Mouse (Mus musculus): Measurements from ENCODE around the gene Slc2a1. TPM values are rescaled to one million over a fixed set of nuclear protein-coding genes. Genes with fewer than 3 reads are reported as not detected.

Slc2a1 gene
- polyA plus RNA-seq, 1 experiment, result 47.7 TPM

DNA sequence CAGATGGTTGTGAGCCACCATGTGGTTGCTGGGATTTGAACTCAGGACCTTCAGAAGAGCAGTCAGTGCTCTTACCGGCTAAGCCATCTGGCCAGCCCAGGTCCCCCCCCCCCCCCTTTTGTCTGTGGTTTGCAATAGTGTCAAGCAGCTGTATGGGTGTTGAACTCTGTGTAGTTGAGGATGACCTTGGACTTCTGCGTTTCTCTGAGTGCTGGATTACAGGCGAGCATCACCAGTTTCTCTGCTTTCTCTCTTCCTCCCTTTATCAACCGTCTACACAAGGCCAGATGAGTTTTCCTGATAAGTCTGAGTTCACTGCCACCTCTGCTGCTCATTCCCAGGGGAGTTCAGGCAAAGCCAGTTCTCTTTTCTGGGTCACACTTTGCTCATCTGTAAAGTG lies 11.1 kb upstream of the Slc2a1 start:
- H3K27me3 ChIP-seq (ENCODE audit: control insufficient read depth, insufficient read depth, low read length), result no peaks in the 10 kb centered on the region
- DNase-seq (ENCODE audit: low read depth in 1 of 2, low spot score in 2 of 2), result no peak
- WGBS, result 52% methylated on average over 4 of the region's 4 CpGs
- TF ChIP-seq CTCF (IDR thresholded peaks at IDR 0.05; ENCODE audit: extremely low read depth, insufficient read depth, insufficient read length, insufficient replicate concordance), result no peak
- TF ChIP-seq POLR2A (IDR thresholded peaks at IDR 0.05; ENCODE audit: low read depth, low read length), result no peak
- H3K4me3 ChIP-seq (ENCODE audit: extremely low read depth, insufficient read depth, insufficient read length), result no peak overlapping the region
- no peaks in the 10 kb centered on the region for H3K4me1 ChIP-seq (ENCODE audit: control insufficient read depth, insufficient read depth, insufficient read length)
- no peak overlapping the region for H3K27ac ChIP-seq (ENCODE audit: insufficient read depth, low read length)
- no peaks in the 10 kb centered on the region for H3K36me3 ChIP-seq (ENCODE audit: control insufficient read depth, insufficient read depth, low read length)

GRCm38 (mm10) chr4:119098216-119099210 lies 10.0 kb upstream of the Slc2a1 start:
- TF ChIP-seq CTCF (IDR thresholded peaks at IDR 0.05; ENCODE audit: extremely low read depth, insufficient read depth, insufficient read length, insufficient replicate concordance) (no peak), POLR2A (IDR thresholded peaks at IDR 0.05; ENCODE audit: low read depth, low read length) (no peak)
- no peak overlapping the region for H3K4me3 ChIP-seq (ENCODE audit: extremely low read depth, insufficient read depth, insufficient read length)
- H3K4me1 ChIP-seq (ENCODE audit: control insufficient read depth, insufficient read depth, insufficient read length), result no peaks in the 10 kb centered on the region
- 73% methylated on average over 8 of the region's 8 CpGs for WGBS
- no peak overlapping the region for H3K27ac ChIP-seq (ENCODE audit: insufficient read depth, low read length)
- H3K36me3 ChIP-seq (ENCODE audit: control insufficient read depth, insufficient read depth, low read length), result no peaks in the 10 kb centered on the region
- DNase-seq (ENCODE audit: low read depth in 1 of 2, low spot score in 2 of 2), result no peak
- H3K27me3 ChIP-seq (ENCODE audit: control insufficient read depth, insufficient read depth, low read length), result no peaks in the 10 kb centered on the region

DNA sequence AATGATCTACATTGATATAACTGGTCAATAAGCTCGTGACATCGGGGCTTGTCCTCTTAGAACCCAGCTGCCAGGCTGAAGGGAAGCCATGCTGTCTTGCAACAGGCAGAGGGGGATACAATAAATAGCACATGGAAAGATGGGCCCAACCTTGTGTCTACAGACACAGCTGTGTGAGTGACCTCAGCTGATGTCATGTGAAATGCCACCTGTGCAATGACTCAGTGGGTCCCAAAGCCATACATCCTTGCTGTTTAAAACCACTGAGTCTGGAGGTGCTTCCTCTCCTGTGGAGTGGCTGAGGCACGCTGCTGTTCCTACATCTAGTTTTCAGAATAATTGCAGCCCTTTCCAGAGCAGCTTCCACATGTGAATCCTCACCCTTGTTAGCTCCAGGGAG lies 7.1 kb upstream of the Slc2a1 start:
- no peak for DNase-seq (ENCODE audit: low read depth in 1 of 2, low spot score in 2 of 2)
- Histone ChIP-seq H3K27me3 (ENCODE audit: control insufficient read depth, insufficient read depth, low read length) (no peaks in the 10 kb centered on the region), H3K4me3 (ENCODE audit: extremely low read depth, insufficient read depth, insufficient read length) (no peak overlapping the region), H3K27ac (ENCODE audit: insufficient read depth, low read length) (no peak overlapping the region), H3K36me3 (ENCODE audit: control insufficient read depth, insufficient read depth, low read length) (no peaks in the 10 kb centered on the region), H3K4me1 (ENCODE audit: control insufficient read depth, insufficient read depth, insufficient read length) (peaks cover 9% of the 10 kb centered on the region; the same call in 1 of the 2 replicates)
- TF ChIP-seq CTCF (IDR thresholded peaks at IDR 0.05; ENCODE audit: extremely low read depth, insufficient read depth, insufficient read length, insufficient replicate concordance) (no peak), POLR2A (IDR thresholded peaks at IDR 0.05; ENCODE audit: low read depth, low read length) (no peak)
- 77% methylated on average over 3 of the region's 3 CpGs for WGBS

GRCm38 (mm10) chr4:119102350-119103126 lies 6.0 kb upstream of the Slc2a1 start:
- 88% methylated on average over 7 of the region's 7 CpGs for WGBS
- Histone ChIP-seq H3K27me3 (ENCODE audit: control insufficient read depth, insufficient read depth, low read length) (no peaks in the 10 kb centered on the region), H3K36me3 (ENCODE audit: control insufficient read depth, insufficient read depth, low read length) (no peaks in the 10 kb centered on the region), H3K4me3 (ENCODE audit: extremely low read depth, insufficient read depth, insufficient read length) (no peak overlapping the region), H3K27ac (ENCODE audit: insufficient read depth, low read length) (no peak overlapping the region), H3K4me1 (ENCODE audit: control insufficient read depth, insufficient read depth, insufficient read length) (peaks cover 9% of the 10 kb centered on the region; the same call in 1 of the 2 replicates)
- no peak for DNase-seq (ENCODE audit: low read depth in 1 of 2, low spot score in 2 of 2)
- TF ChIP-seq POLR2A (IDR thresholded peaks at IDR 0.05; ENCODE audit: low read depth, low read length) (no peak), CTCF (IDR thresholded peaks at IDR 0.05; ENCODE audit: extremely low read depth, insufficient read depth, insufficient read length, insufficient replicate concordance) (no peak)

DNA sequence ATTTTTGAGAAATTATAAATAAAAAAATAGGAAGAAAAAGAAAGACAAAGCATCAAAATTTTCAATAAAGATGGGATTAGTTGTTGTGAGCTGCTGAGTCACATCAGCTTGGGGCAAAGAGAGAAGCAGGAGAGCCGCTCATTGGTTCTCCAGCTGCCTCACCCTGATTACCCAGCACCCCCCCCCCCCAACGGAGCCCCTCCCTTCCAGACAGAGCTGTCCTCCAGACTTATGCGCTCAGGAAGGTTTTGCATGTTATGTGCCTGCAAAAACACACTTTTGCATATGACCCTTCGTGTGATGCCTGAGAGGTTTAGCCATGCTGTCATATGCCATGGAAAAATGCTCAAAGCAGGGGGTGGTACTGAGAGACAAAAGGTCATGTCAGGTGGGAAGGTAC lies 3.7 kb upstream of the Slc2a1 start:
- TF ChIP-seq POLR2A (IDR thresholded peaks at IDR 0.05; ENCODE audit: low read depth, low read length) (no peak), CTCF (IDR thresholded peaks at IDR 0.05; ENCODE audit: extremely low read depth, insufficient read depth, insufficient read length, insufficient replicate concordance) (no peak)
- 67% methylated on average over 4 of the region's 4 CpGs for WGBS
- Histone ChIP-seq H3K36me3 (ENCODE audit: control insufficient read depth, insufficient read depth, low read length) (no peaks in the 10 kb centered on the region), H3K27ac (ENCODE audit: insufficient read depth, low read length) (no peak overlapping the region), H3K27me3 (ENCODE audit: control insufficient read depth, insufficient read depth, low read length) (no peaks in the 10 kb centered on the region), H3K4me1 (ENCODE audit: control insufficient read depth, insufficient read depth, insufficient read length) (peaks cover 11% of the 10 kb centered on the region; the same call in 1 of the 2 replicates), H3K4me3 (ENCODE audit: extremely low read depth, insufficient read depth, insufficient read length) (no peak overlapping the region)
- DNase-seq (ENCODE audit: low read depth in 1 of 2, low spot score in 2 of 2), result no peak

DNA sequence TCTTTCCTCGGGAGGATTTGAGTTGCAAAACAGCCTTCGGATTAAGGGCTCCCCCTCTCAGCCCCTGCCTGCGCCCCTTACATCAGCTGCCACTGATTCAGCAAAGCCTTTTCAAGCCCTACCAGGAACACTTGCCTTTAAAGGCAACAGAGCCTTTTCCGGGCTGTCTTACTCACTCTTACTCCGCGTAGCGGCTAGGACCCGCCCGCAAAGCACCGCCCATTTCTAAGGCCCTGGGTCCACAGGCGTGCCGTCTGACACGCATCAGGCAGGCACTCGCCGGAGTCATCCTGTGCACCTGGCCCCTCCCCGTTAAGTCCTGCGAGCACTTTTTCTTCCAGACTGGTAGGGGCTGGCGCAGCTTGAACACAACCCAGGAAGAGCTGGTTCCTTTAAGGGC lies 2.8 kb upstream of the Slc2a1 start:
- peak overlapping the region; percentile 37 for H3K27ac ChIP-seq (ENCODE audit: insufficient read depth, low read length)
- peak; percentile 64 to 79 for DNase-seq (ENCODE audit: low read depth in 1 of 2, low spot score in 2 of 2)
- H3K4me1 ChIP-seq (ENCODE audit: control insufficient read depth, insufficient read depth, insufficient read length), result peaks cover 14% of the 10 kb centered on the region; the same call in 1 of the 2 replicates
- WGBS, result under 1% methylated on average over 18 of the region's 18 CpGs
- peak overlapping the region; percentile 34; the same call in 1 of the 2 replicates for H3K4me3 ChIP-seq (ENCODE audit: extremely low read depth, insufficient read depth, insufficient read length)
- TF ChIP-seq CTCF (IDR thresholded peaks at IDR 0.05; ENCODE audit: extremely low read depth, insufficient read depth, insufficient read length, insufficient replicate concordance) (no peak), POLR2A (IDR thresholded peaks at IDR 0.05; ENCODE audit: low read depth, low read length) (no peak)
- no peaks in the 10 kb centered on the region for H3K36me3 ChIP-seq (ENCODE audit: control insufficient read depth, insufficient read depth, low read length)
- H3K27me3 ChIP-seq (ENCODE audit: control insufficient read depth, insufficient read depth, low read length), result no peaks in the 10 kb centered on the region

Measured in spleen, adult 2 months (tissue).